Comparison of ENCODE assay signal across 10 mouse cellular contexts in the genomic region with DNA sequence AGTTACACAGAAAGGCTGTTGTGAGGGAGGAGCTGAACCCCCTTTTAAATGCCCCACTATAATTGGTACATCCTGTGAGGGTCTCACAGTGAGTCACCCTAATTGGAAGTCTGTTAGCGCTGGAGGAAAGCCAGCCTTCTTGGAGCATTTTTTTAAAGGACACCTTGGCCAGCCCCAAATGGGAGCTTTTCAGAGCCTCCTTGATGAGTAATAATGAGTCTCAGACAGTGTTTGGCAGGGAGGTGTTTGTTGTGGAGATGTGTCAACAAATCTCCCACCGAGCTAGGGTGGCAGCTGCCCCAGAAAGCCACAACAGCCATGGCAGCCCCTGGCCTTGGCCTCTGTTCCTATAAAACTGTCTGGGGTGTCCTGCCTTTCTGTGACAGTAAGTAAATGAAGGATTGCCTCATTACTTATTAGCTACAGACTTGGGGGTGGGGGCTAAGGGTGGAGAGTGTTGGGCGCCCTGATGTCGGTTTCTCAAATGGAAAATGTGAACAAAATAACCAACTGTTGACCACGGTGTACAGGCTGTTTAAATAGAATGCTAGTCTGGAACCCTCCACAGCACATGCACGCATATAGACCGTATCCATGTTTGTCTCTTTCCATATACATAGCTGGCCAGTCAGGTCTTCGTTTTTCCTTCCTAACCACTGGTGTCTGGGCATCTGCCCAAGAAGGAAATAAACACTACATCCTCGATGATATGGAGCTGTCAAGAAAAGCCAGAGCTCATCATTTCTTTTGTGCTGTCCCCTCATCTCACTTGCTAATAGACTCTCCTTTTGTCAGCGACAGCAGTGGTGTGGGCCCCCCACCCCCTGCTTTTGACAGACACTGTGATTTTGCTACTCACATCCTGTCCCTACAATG.
DNase-seq lines count a peak whose midpoint lies in the region; ATAC-seq and TF ChIP-seq lines count a peak whose summit lies in the region.
"Had no signal": no experiment of that assay in that cellular context is flagged by ENCODE, and none has a peak within 500 bp of the region (broad histone marks: within the 10 kb centered on the region; RNA-seq: fewer than 3 reads in every experiment).

No protein-coding gene starts in this region.

- intact Hi-C loops in heart, postnatal 14 days (cut with DNase I): loop anchor here (10.0 kb wide), 1 partner anchor 338 kb away; no protein-coding TSS in a partner anchor

- H3K4me3 ChIP-seq in heart, embryonic 14.5 days (ENCODE audit: control insufficient read depth in 1 of 2, insufficient read depth in 1 of 2, low read depth in 1 of 2, low read length in 2 of 2): no peak overlapping the region
- no peak overlapping the region for H3K4me3 ChIP-seq in neural tube, embryonic 13.5 days
- H3K4me3 ChIP-seq in hindbrain, embryonic 14.5 days (replicated peaks; ENCODE audit: low read length): no peak overlapping the region
- no peak overlapping the region for H3K4me3 ChIP-seq in midbrain, postnatal 0 days (ENCODE audit: low read depth, low read length)
- H3K4me3 ChIP-seq: intestine, embryonic 15.5 days; megakaryocyte, embryonic 14.5 days had no signal

- H3K27me3 ChIP-seq in heart, embryonic 14.5 days (ENCODE audit: control insufficient read depth, insufficient read depth, low read length): no peaks in the 10 kb centered on the region
- no peaks in the 10 kb centered on the region for H3K27me3 ChIP-seq in neural tube, embryonic 13.5 days
- no peaks in the 10 kb centered on the region for H3K27me3 ChIP-seq in hindbrain, embryonic 14.5 days (ENCODE audit: control insufficient read depth, insufficient read depth, low read length)
- H3K27me3 ChIP-seq in midbrain, postnatal 0 days (ENCODE audit: insufficient read depth, low read length): no peaks in the 10 kb centered on the region
- H3K27me3 ChIP-seq: intestine, embryonic 15.5 days had no signal

- peak; percentile 39; the same call in 1 of the 2 replicates for ATAC-seq in heart, embryonic 14.5 days (ENCODE audit: insufficient number of reproducible peaks, insufficient read depth, low FRiP score, low read depth)
- ATAC-seq in neural tube, embryonic 13.5 days (ENCODE audit: low read depth): peak; percentile 76
- ATAC-seq in hindbrain, embryonic 14.5 days (ENCODE audit: low FRiP score): peak; percentile 83
- peak; percentile 44; the same call in 1 of the 2 replicates for ATAC-seq in midbrain, postnatal 0 days (ENCODE audit: low FRiP score)
- ATAC-seq: intestine, embryonic 15.5 days had no signal

- no peak overlapping the region for H3K27ac ChIP-seq in heart, embryonic 14.5 days (replicated peaks in 1 of 2; ENCODE audit: control insufficient read depth in 1 of 2, insufficient read depth in 1 of 2, low read depth in 2 of 2, low read length in 2 of 2)
- no peak overlapping the region for H3K27ac ChIP-seq in neural tube, embryonic 13.5 days (replicated peaks)
- peak overlapping the region; percentile 24; the same call in 1 of the 2 replicates for H3K27ac ChIP-seq in hindbrain, embryonic 14.5 days
- H3K27ac ChIP-seq in midbrain, postnatal 0 days (ENCODE audit: low read depth, low read length): no peak overlapping the region
- H3K27ac ChIP-seq: intestine, embryonic 15.5 days had no signal

- H3K9me3 ChIP-seq in heart, embryonic 14.5 days (ENCODE audit: control insufficient read depth, low read length): no peaks in the 10 kb centered on the region
- H3K9me3 ChIP-seq in neural tube, embryonic 13.5 days: no peaks in the 10 kb centered on the region
- H3K9me3 ChIP-seq in hindbrain, embryonic 14.5 days (ENCODE audit: control insufficient read depth, low read length): no peaks in the 10 kb centered on the region
- no peaks in the 10 kb centered on the region for H3K9me3 ChIP-seq in midbrain, postnatal 0 days (ENCODE audit: low read length)
- H3K9me3 ChIP-seq: intestine, embryonic 15.5 days; megakaryocyte, embryonic 14.5 days had no signal

- no peaks in the 10 kb centered on the region for H3K36me3 ChIP-seq in heart, embryonic 14.5 days (ENCODE audit: control insufficient read depth, insufficient read depth, low read length)
- H3K36me3 ChIP-seq in neural tube, embryonic 13.5 days: no peaks in the 10 kb centered on the region
- no peaks in the 10 kb centered on the region for H3K36me3 ChIP-seq in hindbrain, embryonic 14.5 days (replicated peaks; ENCODE audit: control insufficient read depth, insufficient read depth)
- no peaks in the 10 kb centered on the region for H3K36me3 ChIP-seq in midbrain, postnatal 0 days (ENCODE audit: insufficient read depth, low read length)
- H3K36me3 ChIP-seq: intestine, embryonic 15.5 days had no signal

- no peak for DNase-seq in heart, postnatal 14 days
- DNase-seq in neural tube, embryonic 10.5 days (ENCODE audit: extremely low spot score, low spot score): no peak
- no peak for DNase-seq in hindbrain, embryonic 14.5 days (ENCODE audit: low spot score)
- DNase-seq in midbrain, postnatal 0 days (ENCODE audit: low spot score): peak; percentile 73
- DNase-seq in thymus, postnatal 10 days (ENCODE audit: low spot score in 2 of 2): no peak
- no peak for DNase-seq in adrenal gland, postnatal 25 days

- 0 out of 4 replicates have a peak, but pooled peaks cover 0 to 5% of the 10 kb centered on the region in 2 experiments for H3K4me1 ChIP-seq in heart, embryonic 14.5 days (ENCODE audit: control insufficient read depth in 2 of 2, insufficient read depth in 2 of 2, low read length in 2 of 2)
- peaks cover 7% of the 10 kb centered on the region; the same call in 1 of the 2 replicates for H3K4me1 ChIP-seq in neural tube, embryonic 13.5 days (replicated peaks)
- H3K4me1 ChIP-seq in hindbrain, embryonic 14.5 days (replicated peaks; ENCODE audit: control insufficient read depth, insufficient read depth, low read length): peaks cover 10% of the 10 kb centered on the region
- H3K4me1 ChIP-seq in midbrain, postnatal 0 days (ENCODE audit: insufficient read depth, low read length): no peaks in the 10 kb centered on the region

- no peak for TF ChIP-seq CTCF in midbrain, postnatal 0 days (IDR thresholded peaks at IDR 0.05)

- no peak overlapping the region for H3K9ac ChIP-seq in heart, embryonic 14.5 days (ENCODE audit: low read length)
- no peak overlapping the region for H3K9ac ChIP-seq in neural tube, embryonic 13.5 days
- no peak overlapping the region for H3K9ac ChIP-seq in hindbrain, embryonic 14.5 days
- no peak overlapping the region for H3K9ac ChIP-seq in midbrain, postnatal 0 days (replicated peaks; ENCODE audit: low read length, poor library complexity, severe bottlenecking)
- H3K9ac ChIP-seq: intestine, embryonic 15.5 days had no signal

- 70% methylated on average over 10 of the region's 10 CpGs for WGBS in heart, embryonic 14.5 days
- 60% methylated on average over 10 of the region's 10 CpGs for WGBS in neural tube, embryonic 13.5 days
- WGBS in hindbrain, embryonic 14.5 days: 48% methylated on average over 10 of the region's 10 CpGs
- WGBS in midbrain, postnatal 0 days: 65% methylated on average over 10 of the region's 10 CpGs

- no peak overlapping the region for H3K4me2 ChIP-seq in heart, embryonic 14.5 days (ENCODE audit: low read length)
- H3K4me2 ChIP-seq in neural tube, embryonic 13.5 days: no peak overlapping the region
- no peak overlapping the region for H3K4me2 ChIP-seq in hindbrain, embryonic 14.5 days (replicated peaks)
- H3K4me2 ChIP-seq in midbrain, postnatal 0 days (ENCODE audit: low read depth, low read length, poor library complexity, severe bottlenecking): no peak overlapping the region
- H3K4me2 ChIP-seq: intestine, embryonic 15.5 days had no signal
